Mouse (Mus musculus): ENCODE data around the gene Rasl11a. TPM values are rescaled to one million over a fixed set of nuclear protein-coding genes. Genes with fewer than 3 reads are reported as not detected.

Rasl11a gene
- 0.25 TPM in 2 replicates for total RNA-seq (2012; rRNA removed)
- 0.22 and 0.42 TPM in 2 replicates for total RNA-seq (2014; rRNA removed)
- 0.22 TPM in 1 of 2 replicates, not detected in the other for polyA plus RNA-seq (2012; ENCODE audit: insufficient read length, low read depth)

- TF ChIP-seq CTCF (conservative IDR thresholded peaks at IDR 0.05 in 1 of 2, IDR thresholded peaks at IDR 0.05 in 1 of 2; ENCODE audit: low read depth in 2 of 2, low read length in 2 of 2): no peak
- no peak for TF ChIP-seq MYC (IDR thresholded peaks at IDR 0.05; ENCODE audit: low read depth, low read length)
- TF ChIP-seq ELF1 (IDR thresholded peaks at IDR 0.05; ENCODE audit: low read depth, low read length): no peak
- TF ChIP-seq ZC3H11A (IDR thresholded peaks at IDR 0.05; ENCODE audit: low read depth, low read length): no peak
- TF ChIP-seq MAFK (IDR thresholded peaks at IDR 0.05; ENCODE audit: insufficient replicate concordance, low read length): no peak
- no peak for TF ChIP-seq POLR2AphosphoS2 (IDR thresholded peaks at IDR 0.05; ENCODE audit: low read depth, low read length)
- no peak for TF ChIP-seq MEF2A (IDR thresholded peaks at IDR 0.05; ENCODE audit: borderline replicate concordance, low read depth, low read length)
- no peak for TF ChIP-seq SMC3 (IDR thresholded peaks at IDR 0.05; ENCODE audit: low read depth, low read length)
- no peak for TF ChIP-seq JUN (IDR thresholded peaks at IDR 0.05; ENCODE audit: insufficient read depth, low read depth, low read length)
- TF ChIP-seq HCFC1 (IDR thresholded peaks at IDR 0.05; ENCODE audit: low read depth, low read length): no peak
- TF ChIP-seq PAX5 (IDR thresholded peaks at IDR 0.05; ENCODE audit: low read length): no peak
- TF ChIP-seq NRF1 (IDR thresholded peaks at IDR 0.05; ENCODE audit: low read depth, low read length): no peak
- no peak for TF ChIP-seq ZMIZ1 (IDR thresholded peaks at IDR 0.05; ENCODE audit: low read depth, low read length)
- Histone ChIP-seq H3K9ac (ENCODE audit: insufficient read depth, low read depth) (no peak within 1 kb of the TSS), H3K9me3 (replicated peaks; ENCODE audit: low read length) (peaks cover 2% of the 10 kb centered on the region), H3K4me1 (ENCODE audit: control insufficient read depth in 1 of 2, insufficient read depth in 2 of 2) (no peaks in the 10 kb centered on the region), H3K36me3 (replicated peaks in 1 of 2; ENCODE audit: control insufficient read depth in 1 of 2, insufficient read depth in 1 of 2, low read length in 1 of 2) (peaks cover 0 to 4% of the 10 kb centered on the region in 2 experiments), H3K79me2 (replicated peaks; ENCODE audit: control insufficient read depth, extremely low read depth, insufficient read depth, poor library complexity, severe bottlenecking) (no peaks in the 10 kb centered on the region), H3K27ac (ENCODE audit: insufficient read depth, low read depth) (no peak within 1 kb of the TSS), H3K4me2 (ENCODE audit: insufficient read depth, low read depth, poor library complexity, severe bottlenecking) (no peak within 1 kb of the TSS), H3K27me3 (replicated peaks) (no peaks in the 10 kb centered on the region), H3K4me3 (replicated peaks in 1 of 3; ENCODE audit: low read depth in 2 of 3, low read length in 2 of 3, poor library complexity in 1 of 3) (no peak within 1 kb of the TSS)
- dilution Hi-C loops (cut with MboI; ENCODE audit: extremely low pct_ligation_motif_present, extremely low pct_unique_long_range_greater_than_20kb, low sequenced_read_pairs) (no loop called here), in situ Hi-C loops (cut with MboI; ENCODE audit: low pct_ligation_motif_present, low pct_unique_long_range_greater_than_20kb, low sequenced_read_pairs) (no loop called here)
- DNase-seq (ENCODE audit: extremely low read depth): no peak
Observed at GRCm38 (mm10) chr5:146844945-146845365, at the start of gene Rasl11a. Rasl11a (plus strand) TSS chr5:146845071.

GRCm38 (mm10) chr5:146795728-146796127, 49.1 kb upstream of the Rasl11a start:
- Histone ChIP-seq H3K4me3 (replicated peaks in 1 of 3; ENCODE audit: low read depth in 2 of 3, low read length in 2 of 3, poor library complexity in 1 of 3) (no peak overlapping the region), H3K27me3 (replicated peaks) (peaks cover 2% of the 10 kb centered on the region), H3K9me3 (replicated peaks; ENCODE audit: low read length) (no peaks in the 10 kb centered on the region), H3K27ac (ENCODE audit: insufficient read depth, low read depth) (no peak overlapping the region), H3K4me1 (ENCODE audit: control insufficient read depth in 1 of 2, insufficient read depth in 2 of 2) (peaks cover 10 to 34% of the 10 kb centered on the region in 2 experiments), H3K36me3 (replicated peaks in 1 of 2; ENCODE audit: control insufficient read depth in 1 of 2, insufficient read depth in 1 of 2, low read length in 1 of 2) (peaks cover 0 to 6% of the 10 kb centered on the region in 2 experiments), H3K79me2 (replicated peaks; ENCODE audit: control insufficient read depth, extremely low read depth, insufficient read depth, poor library complexity, severe bottlenecking) (peaks cover 9% of the 10 kb centered on the region), H3K9ac (ENCODE audit: insufficient read depth, low read depth) (no peak overlapping the region), H3K4me2 (ENCODE audit: insufficient read depth, low read depth, poor library complexity, severe bottlenecking) (no peak overlapping the region)
- TF ChIP-seq NRF1 (IDR thresholded peaks at IDR 0.05; ENCODE audit: low read depth, low read length) (no peak), MAX (IDR thresholded peaks at IDR 0.05; ENCODE audit: low read length) (no peak), RCOR1 (conservative IDR thresholded peaks at IDR 0.05; ENCODE audit: low read depth, low read length) (no peak), POLR2AphosphoS2 (IDR thresholded peaks at IDR 0.05; ENCODE audit: low read depth, low read length) (no peak), USF1 (IDR thresholded peaks at IDR 0.05; ENCODE audit: low read depth, low read length) (no peak), E2F4 (IDR thresholded peaks at IDR 0.05; ENCODE audit: insufficient replicate concordance, low read depth, low read length) (no peak), TBP (conservative IDR thresholded peaks at IDR 0.05; ENCODE audit: low read depth, low read length) (no peak), NELFE (IDR thresholded peaks at IDR 0.05; ENCODE audit: low read depth, low read length) (no peak), ZMIZ1 (IDR thresholded peaks at IDR 0.05; ENCODE audit: low read depth, low read length) (no peak), KAT2A (IDR thresholded peaks at IDR 0.05; ENCODE audit: insufficient replicate concordance, low read length) (no peak), ZNF384 (IDR thresholded peaks at IDR 0.05; ENCODE audit: low read depth, low read length) (no peak), SMC3 (IDR thresholded peaks at IDR 0.05; ENCODE audit: low read depth, low read length) (no peak), RAD21 (IDR thresholded peaks at IDR 0.05; ENCODE audit: low read depth, low read length) (no peak), MYC (IDR thresholded peaks at IDR 0.05; ENCODE audit: low read depth, low read length) (no peak), ETS1 (conservative IDR thresholded peaks at IDR 0.05; ENCODE audit: low read depth, low read length) (no peak), BHLHE40 (IDR thresholded peaks at IDR 0.05; ENCODE audit: low read depth, low read length) (no peak)
- in situ Hi-C loops (cut with MboI; ENCODE audit: low pct_ligation_motif_present, low pct_unique_long_range_greater_than_20kb, low sequenced_read_pairs): no loop called here
- no peak for DNase-seq (ENCODE audit: extremely low read depth)
- dilution Hi-C loops (cut with MboI; ENCODE audit: extremely low pct_ligation_motif_present, extremely low pct_unique_long_range_greater_than_20kb, low sequenced_read_pairs): no loop called here

Measured in CH12.LX (cell line).